Mouse (Mus musculus) lung, adult 2 months (tissue): Measurements from ENCODE around the gene Hadhb. TPM values are rescaled to one million over a fixed set of nuclear protein-coding genes. Genes with fewer than 3 reads are reported as not detected.

Source experiments
- DNase-seq: peaks from one replicate; pipeline ENCODE4 v3.0.0; 2022
- H3K4me1 ChIP-seq: fragments of 200-500 bp; 2 replicates; pipeline ENCODE4 v1.6.1; 2011; ENCODE audit warnings: low read length; ENCODE audit not compliant: control insufficient read depth, insufficient read depth
- H3K4me3 ChIP-seq: fragments of 200-500 bp; replicated peaks from 2 replicates; pipeline ENCODE3; 2011; ENCODE audit warnings: low read depth, mild to moderate bottlenecking, control low read depth, low read length; ENCODE audit errors: extremely low read depth
- CTCF ChIP-seq: fragments of 200-500 bp; IDR thresholded peaks from 2 replicates; pipeline ENCODE4 v1.5.1; 2011; ENCODE audit warnings: mild to moderate bottlenecking, low read length, control low read depth; ENCODE audit not compliant: insufficient read depth
- POLR2A ChIP-seq: fragments of 200-500 bp; IDR thresholded peaks from 2 replicates; pipeline ENCODE4 v1.6.1; 2011; ENCODE audit warnings: low read depth, mild to moderate bottlenecking, control low read depth, low read length, borderline replicate concordance; ENCODE audit errors: extremely low read depth
- whole genome bisulfite sequencing: fragments of 180-500 bp; shearing (Covaris S2); methylation state at CpG from one replicate; pipeline ENCODE4 v1.1.7; 2018; 5-methylcytosine and 5-hydroxymethylcytosine counted together
- polyA plus RNA-seq: library from polyadenylated mRNA; depleted of rRNA; stranded (reverse); fragments of >200 nt; gene quantifications from 2 replicates; pipeline ENCODE4 v1.2.3, GENCODE M21; 2012

Gene Hadhb
- polyA plus RNA-seq, 1 experiment, result 112 TPM

DNA sequence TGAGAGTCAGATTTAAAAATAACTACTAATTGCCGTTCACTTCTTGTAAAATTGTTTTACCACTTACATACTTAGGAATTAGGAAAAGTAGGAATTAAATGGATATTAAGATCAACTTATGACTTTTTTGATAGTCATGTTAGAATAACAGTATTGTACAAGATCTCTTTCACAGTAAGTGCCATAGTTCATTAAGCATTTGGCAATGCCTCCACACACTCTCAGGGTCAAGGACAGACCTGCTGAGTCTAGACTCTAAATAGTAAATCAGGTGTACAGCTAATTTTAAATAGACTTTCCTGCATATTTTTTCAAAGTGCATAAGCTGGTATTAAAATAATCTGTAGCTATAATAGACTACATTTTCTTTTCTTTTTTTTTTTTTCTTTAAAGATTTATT lies 2.6 kb upstream of the Hadhb start:
- no peak for DNase-seq
- Histone ChIP-seq H3K4me1 (no peaks in the 10 kb centered on the region; the same call in none of the 2 replicates), H3K4me3 (no peak overlapping the region)
- no peak for TF ChIP-seq POLR2A
- no peak for TF ChIP-seq CTCF
- WGBS, result 37% methylated on average over 1 of the region's 1 CpGs

DNA sequence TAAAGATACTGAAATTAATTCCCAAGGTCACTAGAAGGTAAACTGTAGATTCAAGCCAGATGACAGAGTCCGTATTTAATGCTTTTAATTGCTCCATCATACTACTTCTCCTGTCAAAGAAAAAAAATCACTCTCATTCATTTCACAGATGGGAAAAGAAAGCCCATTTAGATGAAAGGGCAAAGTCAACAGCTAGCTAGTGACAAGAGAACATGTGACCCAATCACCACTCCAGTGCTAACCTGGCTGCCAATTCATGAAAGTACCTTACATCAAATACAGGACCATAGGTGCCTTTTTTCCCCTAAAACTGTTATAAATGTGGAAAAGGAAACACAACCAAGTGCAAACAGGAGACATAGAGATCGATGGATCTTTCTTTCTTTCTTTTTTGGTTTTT lies 1.8 kb upstream of the Hadhb start:
- no peak for TF ChIP-seq POLR2A
- TF ChIP-seq CTCF, result no peak
- Histone ChIP-seq H3K4me3 (no peak overlapping the region), H3K4me1 (no peaks in the 10 kb centered on the region; the same call in none of the 2 replicates)
- DNase-seq, result no peak
- WGBS, result 84% methylated on average over 2 of the region's 2 CpGs

DNA sequence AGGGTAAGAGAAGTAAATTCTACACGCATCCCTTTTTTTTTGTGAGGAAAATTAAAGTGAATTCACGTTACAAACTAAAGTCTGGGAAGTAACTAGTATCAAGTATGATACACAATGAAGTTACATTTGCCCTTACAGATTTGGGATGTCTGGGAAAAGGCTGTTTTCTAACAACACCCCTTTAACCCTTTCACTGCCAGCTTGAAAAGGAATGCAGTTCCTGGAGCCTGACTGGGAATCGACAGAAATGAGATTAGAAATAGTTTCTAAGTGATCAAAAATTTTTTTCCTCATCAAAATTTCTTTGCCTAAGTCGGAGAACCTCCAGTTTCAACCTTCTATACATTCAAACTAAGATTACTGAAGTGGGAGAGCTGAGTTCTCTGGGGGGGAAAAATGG lies 1.0 kb upstream of the Hadhb start:
- H3K4me3 ChIP-seq, result peak overlapping the region; percentile 99
- 21% methylated on average over 4 of the region's 4 CpGs for WGBS

DNA sequence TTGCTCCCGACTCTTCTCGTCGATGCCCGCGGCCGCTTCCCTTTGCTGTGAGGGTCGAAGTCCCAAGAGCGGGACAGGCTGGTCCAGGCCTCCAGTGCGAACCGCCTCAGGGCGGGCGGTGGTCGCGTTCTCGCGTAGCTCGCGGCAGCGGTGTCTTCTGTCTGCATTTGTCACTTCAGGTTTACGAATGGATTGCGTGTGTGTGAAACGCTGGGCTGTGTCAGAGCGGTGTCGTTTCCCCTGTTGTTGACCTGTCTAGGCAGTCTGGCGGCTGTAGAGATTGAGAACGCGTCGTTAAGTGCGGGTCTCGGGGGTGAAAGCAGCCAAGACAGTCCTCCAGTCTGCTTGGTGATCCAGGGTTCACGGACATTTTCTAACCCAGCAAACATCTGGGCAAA lies 346 bp downstream of the Hadhb start:
- no peaks in the 10 kb centered on the region; the same call in none of the 2 replicates for H3K4me1 ChIP-seq
- 0% methylated on average over 31 of the region's 31 CpGs for WGBS
- peak; percentile 48 for DNase-seq
- H3K4me3 ChIP-seq, result peak overlapping the region; percentile 99
- TF ChIP-seq POLR2A (no peak), CTCF (no peak)

More for the DNA sequence above, 1.0 kb upstream of the Hadhb start:
- TF ChIP-seq CTCF, result no peak
- TF ChIP-seq POLR2A, result no peak
- H3K4me1 ChIP-seq, result no peaks in the 10 kb centered on the region; the same call in none of the 2 replicates
- no peak for DNase-seq

DNA sequence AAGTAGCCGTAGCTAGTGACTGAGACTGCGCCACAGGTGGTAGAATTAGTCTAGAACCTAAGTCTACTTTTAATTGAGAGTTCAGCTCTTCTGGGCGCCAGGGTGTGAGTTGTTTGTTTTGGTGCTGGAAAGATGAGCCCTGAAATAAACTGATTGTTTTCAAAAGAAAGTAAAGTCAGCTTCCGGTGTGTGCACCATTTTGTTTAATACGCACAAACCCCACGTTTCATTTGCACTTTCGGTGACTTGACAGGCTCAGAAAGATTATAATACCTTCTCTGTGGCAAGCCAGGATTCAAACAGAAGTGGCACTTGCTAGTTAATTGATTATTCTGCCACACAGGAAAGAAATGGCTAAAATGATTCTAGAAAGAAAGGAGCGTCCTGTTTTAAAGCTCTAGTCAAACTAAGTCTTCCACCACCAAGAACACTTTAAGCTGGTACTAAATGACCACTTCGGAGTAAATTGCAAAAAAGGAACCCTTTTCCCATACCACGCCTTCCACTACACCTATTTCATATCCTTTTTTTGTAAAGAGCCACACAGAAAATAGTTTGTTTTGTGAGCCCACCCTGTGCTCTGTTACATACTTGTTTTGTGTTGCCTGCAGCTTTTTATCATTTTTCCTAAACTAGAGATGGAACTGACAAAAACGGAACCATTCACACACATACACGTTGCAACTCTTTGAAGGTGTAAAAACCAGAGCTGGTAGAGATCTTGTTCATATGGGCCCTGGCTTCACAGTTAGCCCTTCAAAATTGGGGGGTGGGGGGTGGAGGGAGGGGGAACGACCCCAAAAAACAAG lies 977 bp downstream of the Hadhb start:
- Histone ChIP-seq H3K4me3 (peak overlapping the region; percentile 99), H3K4me1 (no peaks in the 10 kb centered on the region; the same call in none of the 2 replicates)
- DNase-seq, result no peak
- TF ChIP-seq CTCF (no peak), POLR2A (no peak)
- 17% methylated on average over 13 of the region's 13 CpGs for WGBS

DNA sequence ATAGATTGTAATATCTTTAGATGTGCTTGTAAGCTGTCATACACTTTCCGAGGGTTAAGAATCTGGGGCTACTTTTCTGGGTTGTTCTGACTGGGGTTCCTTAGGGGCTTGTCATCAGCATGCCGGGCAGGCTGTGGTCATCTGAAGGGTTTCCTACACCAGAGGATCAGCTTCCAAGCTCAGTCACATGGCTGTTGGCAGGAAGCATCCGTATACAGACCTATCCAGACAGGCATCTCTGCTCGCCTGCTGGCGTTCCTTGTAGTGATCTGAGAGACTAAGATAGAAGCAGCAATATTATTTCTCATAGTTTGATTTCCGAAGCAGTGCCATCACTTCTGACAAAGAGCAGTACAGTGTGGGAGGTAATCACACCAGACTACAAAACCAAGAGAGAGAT lies 4.6 kb downstream of the Hadhb start:
- no peak overlapping the region for H3K4me3 ChIP-seq
- DNase-seq, result no peak
- TF ChIP-seq CTCF (no peak), POLR2A (no peak)

DNA sequence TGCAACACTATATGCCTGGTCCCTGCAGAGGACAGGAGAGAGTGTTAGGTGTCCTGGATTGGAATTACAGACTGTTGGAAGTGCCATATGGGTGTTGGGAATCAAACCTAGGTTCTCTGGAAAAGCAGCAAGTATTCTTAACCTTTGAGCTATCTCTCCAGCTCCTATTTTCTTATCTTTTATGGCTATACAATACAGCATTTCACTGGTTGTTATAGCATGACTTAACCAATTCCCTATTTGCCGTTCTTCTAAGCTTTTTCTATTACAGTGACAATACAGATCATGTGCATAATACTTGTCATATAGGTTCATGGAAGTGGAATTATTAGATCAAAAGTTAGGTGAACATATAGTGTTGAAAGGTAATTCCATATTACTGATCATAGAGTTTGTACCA lies 6.8 kb downstream of the Hadhb start:
- no peak for DNase-seq
- Histone ChIP-seq H3K4me1 (no peaks in the 10 kb centered on the region; the same call in 1 of the 2 replicates), H3K4me3 (no peak overlapping the region)
- no peak for TF ChIP-seq POLR2A
- TF ChIP-seq CTCF, result no peak
- WGBS, result 89% methylated on average over 1 of the region's 1 CpGs

More for the DNA sequence above, 4.6 kb downstream of the Hadhb start:
- no peaks in the 10 kb centered on the region; the same call in 1 of the 2 replicates for H3K4me1 ChIP-seq
- WGBS, result 51% methylated on average over 6 of the region's 6 CpGs

DNA sequence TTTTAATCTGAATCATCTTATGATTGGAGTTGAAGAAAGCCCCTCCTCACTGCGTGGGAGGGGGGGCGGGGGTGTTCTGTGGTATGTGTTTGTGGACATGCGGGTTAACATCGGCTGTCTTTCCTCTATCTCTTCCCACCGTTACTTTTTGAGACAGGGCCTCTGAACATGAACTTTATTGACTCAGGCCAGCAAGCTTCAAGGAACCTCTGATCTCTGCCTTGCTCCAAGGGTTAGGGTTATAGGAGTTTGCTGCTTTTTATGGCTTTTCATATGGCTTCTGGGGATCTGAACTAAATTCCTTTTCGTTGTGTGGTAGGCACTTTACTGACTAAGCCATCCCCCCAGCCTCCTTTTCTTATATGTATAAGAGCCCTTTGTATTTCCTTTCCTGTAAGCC lies 7.3 kb downstream of the Hadhb start:
- 72% methylated on average over 6 of the region's 6 CpGs for WGBS

DNA sequence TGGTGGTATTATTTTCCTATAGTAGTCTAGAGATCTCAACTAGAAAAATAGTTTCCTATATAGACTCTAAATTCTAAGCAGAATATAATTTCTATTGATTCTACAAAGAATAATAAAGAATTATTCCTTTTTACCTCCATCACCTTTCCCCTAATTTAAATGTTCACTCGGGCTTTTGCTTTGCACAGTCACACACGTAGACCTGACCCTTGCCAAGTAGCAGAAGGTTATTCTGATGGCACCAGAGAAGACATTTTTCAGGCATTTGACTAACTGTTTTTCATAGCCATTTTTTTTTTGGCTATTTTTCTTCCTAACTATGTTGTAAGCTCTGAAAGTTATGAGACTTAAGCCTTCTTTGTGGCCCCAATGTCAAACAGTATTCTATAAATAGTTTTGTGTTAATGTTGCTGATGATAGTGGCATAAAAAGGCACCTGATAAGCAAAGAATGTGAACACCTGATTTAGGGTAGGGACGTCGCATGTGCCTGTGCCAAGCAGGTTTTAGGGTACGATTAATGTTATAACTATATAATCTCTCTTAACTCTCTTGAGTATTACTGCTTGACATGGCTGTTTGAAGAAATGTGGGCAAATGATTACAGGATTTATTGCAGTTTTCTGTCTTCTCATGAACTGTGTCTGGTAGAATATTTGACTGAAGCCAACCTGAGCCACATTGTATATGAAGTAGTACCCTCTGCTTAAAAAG lies 10.3 kb downstream of the Hadhb start:
- no peak for DNase-seq
- TF ChIP-seq CTCF (no peak), POLR2A (no peak)
- WGBS, result 79% methylated on average over 5 of the region's 5 CpGs
- no peak overlapping the region for H3K4me3 ChIP-seq
- H3K4me1 ChIP-seq, result no peaks in the 10 kb centered on the region

More for the DNA sequence above, 7.3 kb downstream of the Hadhb start:
- Histone ChIP-seq H3K4me3 (no peak overlapping the region), H3K4me1 (no peaks in the 10 kb centered on the region)
- no peak for TF ChIP-seq CTCF
- no peak for TF ChIP-seq POLR2A
- no peak for DNase-seq
